Comparison of ENCODE assay signal across 13 mouse cellular contexts in genomic region chr14:25754531-25755484, GRCm38 (mm10). TPM values are rescaled to one million over a fixed set of nuclear protein-coding genes. Genes with fewer than 3 reads are reported as not detected.
DNase-seq lines count a peak whose midpoint lies in the region; ATAC-seq and TF ChIP-seq lines count a peak whose summit lies in the region.
"Had no signal": no experiment of that assay in that cellular context is flagged by ENCODE, and none has a peak within 500 bp of the region (broad histone marks: within the 10 kb centered on the region; RNA-seq: fewer than 3 reads in every experiment).

No protein-coding gene starts in this region.

- H3K9ac ChIP-seq in forebrain, embryonic 13.5 days: no peak overlapping the region
- H3K9ac ChIP-seq in kidney, postnatal 0 days (ENCODE audit: low read depth, low read length): no peak overlapping the region
- no peak overlapping the region for H3K9ac ChIP-seq in embryonic facial prominence, embryonic 14.5 days (ENCODE audit: low read depth, low read length)
- H3K9ac ChIP-seq: liver, postnatal 0 days; midbrain, embryonic 12.5 days had no signal

- no peaks in the 10 kb centered on the region for H3K9me3 ChIP-seq in forebrain, embryonic 10.5 days
- H3K9me3 ChIP-seq in forebrain, embryonic 13.5 days (replicated peaks): no peaks in the 10 kb centered on the region
- H3K9me3 ChIP-seq in kidney, postnatal 0 days (replicated peaks; ENCODE audit: low read length): no peaks in the 10 kb centered on the region
- no peaks in the 10 kb centered on the region for H3K9me3 ChIP-seq in embryonic facial prominence, embryonic 14.5 days (ENCODE audit: control insufficient read depth, low read length)
- H3K9me3 ChIP-seq: midbrain, embryonic 12.5 days had no signal

- 45% methylated on average over 19 of the region's 19 CpGs for WGBS in forebrain, embryonic 10.5 days
- WGBS in forebrain, embryonic 13.5 days: 45% methylated on average over 19 of the region's 19 CpGs
- WGBS in kidney, postnatal 0 days: 33% methylated on average over 19 of the region's 19 CpGs
- 45% methylated on average over 19 of the region's 19 CpGs for WGBS in embryonic facial prominence, embryonic 14.5 days

- H3K4me3 ChIP-seq in forebrain, embryonic 10.5 days: no peak overlapping the region
- H3K4me3 ChIP-seq in forebrain, embryonic 13.5 days: no peak overlapping the region
- H3K4me3 ChIP-seq in kidney, postnatal 0 days (replicated peaks; ENCODE audit: low read depth, low read length): no peak overlapping the region
- no peak overlapping the region for H3K4me3 ChIP-seq in embryonic facial prominence, embryonic 14.5 days (ENCODE audit: low read depth, low read length)
- H3K4me3 ChIP-seq: left cerebral cortex, adult 2 months; midbrain, embryonic 12.5 days had no signal

- ATAC-seq in forebrain, embryonic 13.5 days: no peak
- peak; percentile 38; the same call in 1 of the 2 replicates for ATAC-seq in kidney, postnatal 0 days (replicated peaks; ENCODE audit: low FRiP score, low read depth)
- peak; percentile 35; the same call in 1 of the 2 replicates for ATAC-seq in embryonic facial prominence, embryonic 14.5 days (ENCODE audit: low read depth)
- ATAC-seq: liver, postnatal 0 days had no signal

- no peak for TF ChIP-seq CTCF in kidney, postnatal 0 days (IDR thresholded peaks at IDR 0.05; ENCODE audit: low read depth)

- H3K27me3 ChIP-seq in forebrain, embryonic 10.5 days (ENCODE audit: poor library complexity, severe bottlenecking): peaks cover 9% of the 10 kb centered on the region
- no peaks in the 10 kb centered on the region; the same call in 1 of the 2 replicates for H3K27me3 ChIP-seq in forebrain, embryonic 13.5 days
- H3K27me3 ChIP-seq in kidney, postnatal 0 days (ENCODE audit: insufficient read depth, low read length): no peaks in the 10 kb centered on the region
- H3K27me3 ChIP-seq in embryonic facial prominence, embryonic 14.5 days (replicated peaks; ENCODE audit: control insufficient read depth, insufficient read depth, low read length): no peaks in the 10 kb centered on the region

- peaks cover 12% of the 10 kb centered on the region; the same call in 1 of the 2 replicates for H3K36me3 ChIP-seq in forebrain, embryonic 10.5 days (replicated peaks)
- no peaks in the 10 kb centered on the region for H3K36me3 ChIP-seq in forebrain, embryonic 13.5 days (ENCODE audit: poor library complexity, severe bottlenecking)
- no peaks in the 10 kb centered on the region for H3K36me3 ChIP-seq in kidney, postnatal 0 days (ENCODE audit: insufficient read depth, low read length)
- peaks cover 39% of the 10 kb centered on the region for H3K36me3 ChIP-seq in embryonic facial prominence, embryonic 14.5 days (ENCODE audit: control insufficient read depth, insufficient read depth, low read length)
- H3K36me3 ChIP-seq: midbrain, embryonic 12.5 days had no signal

- no peak overlapping the region for H3K4me2 ChIP-seq in forebrain, embryonic 13.5 days
- H3K4me2 ChIP-seq in kidney, postnatal 0 days (ENCODE audit: low read length): no peak overlapping the region
- no peak overlapping the region for H3K4me2 ChIP-seq in embryonic facial prominence, embryonic 14.5 days (ENCODE audit: low read depth, low read length)
- H3K4me2 ChIP-seq: midbrain, embryonic 12.5 days had no signal

- no peak for DNase-seq in forebrain, embryonic 10.5 days (ENCODE audit: extremely low spot score, low spot score)
- peak; percentile 44 for DNase-seq in kidney, postnatal 0 days (ENCODE audit: low spot score)
- DNase-seq in kidney, adult 18-20 months: no peak
- DNase-seq in embryonic facial prominence, embryonic 14.5 days (ENCODE audit: low spot score): peak; percentile 59
- DNase-seq in naive thymus-derived CD4-positive, alpha-beta T cell, adult 2 months (ENCODE audit: low read depth): peak; percentile 44
- DNase-seq in embryo, embryonic 9.5 days (ENCODE audit: extremely low spot score): no peak
- DNase-seq in lung, adult 18-20 months: no peak
- DNase-seq: cerebellum, adult 8-10 months; gastrocnemius, postnatal 25 days; liver, postnatal 0 days had no signal

- peaks cover 39% of the 10 kb centered on the region for H3K4me1 ChIP-seq in forebrain, embryonic 10.5 days
- peaks cover 9% of the 10 kb centered on the region for H3K4me1 ChIP-seq in forebrain, embryonic 13.5 days
- peaks cover 9% of the 10 kb centered on the region for H3K4me1 ChIP-seq in kidney, postnatal 0 days (replicated peaks; ENCODE audit: insufficient read depth, low read length)
- peaks cover 51% of the 10 kb centered on the region for H3K4me1 ChIP-seq in embryonic facial prominence, embryonic 14.5 days (ENCODE audit: control insufficient read depth, insufficient read depth, low read length)

- 0 out of 2 replicates have a peak overlapping the region, but pooled peaks have one; percentile 20 for H3K27ac ChIP-seq in forebrain, embryonic 10.5 days
- H3K27ac ChIP-seq in forebrain, embryonic 13.5 days: no peak overlapping the region
- no peak overlapping the region for H3K27ac ChIP-seq in kidney, postnatal 0 days
- H3K27ac ChIP-seq in embryonic facial prominence, embryonic 14.5 days (replicated peaks; ENCODE audit: low read depth, low read length): 0 out of 2 replicates have a peak overlapping the region, but pooled peaks have one; percentile 3
- H3K27ac ChIP-seq: left cerebral cortex, adult 2 months; midbrain, embryonic 12.5 days had no signal

RNA-seq across cellular contexts. Expression of gene Zcchc24, which starts 14.0 kb away (rescaled TPM):
- 8.1 TPM in 2 replicates for polyA plus RNA-seq in forebrain, embryonic 10.5 days (2016; fragmentation: Nextera tagmentation; extraction: Ambion mirVana)
- polyA plus RNA-seq in forebrain, embryonic 13.5 days (2015; fragmentation: Nextera tagmentation; extraction: Ambion mirVana): 5.8 and 6.6 TPM in 2 replicates
- polyA plus RNA-seq in kidney, postnatal 0 days (2015; fragmentation: Nextera tagmentation; extraction: Ambion mirVana): 15.7 and 15.9 TPM in 2 replicates
- polyA plus RNA-seq in embryonic facial prominence, embryonic 14.5 days (2014; fragmentation: Nextera tagmentation; extraction: Ambion mirVana): 45.6 and 48.1 TPM in 2 replicates

Comparison
In these comparisons a context has a peak if more than half of its experiments do, and no peak if none do; other contexts are left out.
1. DNase-seq: peak in kidney, postnatal 0 days (single experiment), embryonic facial prominence, embryonic 14.5 days (single experiment) and naive thymus-derived CD4-positive, alpha-beta T cell, adult 2 months (single experiment); none in forebrain, embryonic 10.5 days (single experiment), kidney, adult 18-20 months (single experiment), embryo, embryonic 9.5 days (single experiment) and lung, adult 18-20 months (0 of 2).
2. H3K27ac ChIP-seq: peak in forebrain, embryonic 10.5 days (single experiment) and embryonic facial prominence, embryonic 14.5 days (single experiment); none in forebrain, embryonic 13.5 days (single experiment) and kidney, postnatal 0 days (single experiment).